Mouse (Mus musculus) kidney, adult 9 months (tissue): ENCODE data around the gene Atg2b.
A peak's percentile ranks its signal among the peaks of the same experiment; 100 is the strongest.

Experiments
- DNase-seq: peaks from one replicate; pipeline ENCODE4 v3.0.0; 2022

Atg2b gene

DNA sequence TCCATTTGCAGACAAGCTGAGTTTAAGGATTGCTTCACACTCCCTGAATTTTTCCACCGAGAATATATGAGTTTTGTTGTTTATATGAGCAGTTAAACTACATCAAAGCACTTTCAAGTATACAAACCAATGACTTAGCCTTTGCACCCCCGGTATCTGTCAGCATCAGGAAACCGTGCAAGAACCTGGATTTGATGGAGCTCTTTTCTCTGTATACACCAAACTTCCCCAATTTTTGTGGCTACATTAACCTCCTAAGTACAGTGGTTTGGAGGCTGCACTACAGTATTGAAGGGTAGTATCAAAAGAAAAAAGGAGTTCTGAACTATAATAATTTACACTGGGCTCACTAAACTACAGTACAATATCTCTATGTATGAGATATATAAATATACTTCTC lies 6.2 kb downstream of the Atg2b start:
- DNase-seq = no peak

DNA sequence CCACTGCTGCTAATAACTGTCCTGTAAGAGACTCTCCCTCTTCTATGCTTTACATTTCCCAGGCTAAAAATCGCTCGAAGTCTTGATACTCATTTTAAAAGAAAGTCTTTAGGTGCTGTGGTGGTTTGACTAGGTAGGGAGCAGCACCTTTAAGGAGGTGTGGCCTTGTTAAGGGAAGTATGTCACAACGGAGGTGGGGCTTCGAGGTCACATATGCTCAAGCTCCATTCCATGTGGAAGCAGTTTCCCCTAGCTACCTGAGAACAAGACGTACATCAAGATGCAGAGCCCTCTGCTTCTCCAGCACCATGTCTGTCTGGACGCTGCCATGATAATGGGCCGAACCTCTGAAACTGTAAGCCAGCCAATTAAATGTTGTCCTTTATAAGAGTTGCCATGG lies 6.8 kb downstream of the Atg2b start:
- no peak for DNase-seq

DNA sequence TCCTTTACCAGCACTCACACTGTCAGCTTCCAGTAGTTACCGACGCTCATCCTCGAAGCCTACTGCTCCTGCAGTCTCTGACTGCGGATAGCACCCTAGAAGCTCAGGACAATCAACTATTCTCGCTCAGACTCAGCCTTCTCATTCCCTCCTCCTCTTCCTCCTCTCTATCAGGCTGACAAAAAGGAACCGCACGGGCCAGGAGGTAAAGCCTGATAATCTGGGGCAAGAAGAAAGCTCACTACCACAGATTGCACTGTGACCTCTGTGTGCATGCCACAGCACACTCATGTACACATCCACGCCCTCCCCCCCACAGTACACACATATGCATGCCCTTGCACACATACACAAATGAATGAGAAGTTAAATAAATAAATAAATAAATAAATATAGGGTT lies 8.7 kb downstream of the Atg2b start:
- no peak for DNase-seq

DNA sequence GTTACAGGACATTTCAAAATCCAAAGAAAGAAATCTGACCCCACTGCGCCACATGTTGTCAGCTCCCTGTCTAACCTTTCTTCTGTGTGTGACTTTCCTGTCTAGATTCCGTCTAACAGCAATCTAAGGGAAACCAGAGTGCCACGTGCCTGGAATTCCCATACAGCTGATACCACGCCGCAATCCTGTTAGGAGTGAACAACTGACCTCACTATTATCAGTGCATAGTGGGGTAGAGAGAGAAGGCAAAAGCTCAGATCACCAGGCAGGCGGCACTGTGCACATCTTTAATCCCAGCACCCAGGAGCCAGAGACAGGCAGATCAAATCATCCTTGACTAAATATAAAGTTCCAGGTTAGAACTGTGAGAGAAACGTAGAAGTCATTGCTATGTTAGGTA lies 29.2 kb downstream of the Atg2b start:
- no peak for DNase-seq

DNA sequence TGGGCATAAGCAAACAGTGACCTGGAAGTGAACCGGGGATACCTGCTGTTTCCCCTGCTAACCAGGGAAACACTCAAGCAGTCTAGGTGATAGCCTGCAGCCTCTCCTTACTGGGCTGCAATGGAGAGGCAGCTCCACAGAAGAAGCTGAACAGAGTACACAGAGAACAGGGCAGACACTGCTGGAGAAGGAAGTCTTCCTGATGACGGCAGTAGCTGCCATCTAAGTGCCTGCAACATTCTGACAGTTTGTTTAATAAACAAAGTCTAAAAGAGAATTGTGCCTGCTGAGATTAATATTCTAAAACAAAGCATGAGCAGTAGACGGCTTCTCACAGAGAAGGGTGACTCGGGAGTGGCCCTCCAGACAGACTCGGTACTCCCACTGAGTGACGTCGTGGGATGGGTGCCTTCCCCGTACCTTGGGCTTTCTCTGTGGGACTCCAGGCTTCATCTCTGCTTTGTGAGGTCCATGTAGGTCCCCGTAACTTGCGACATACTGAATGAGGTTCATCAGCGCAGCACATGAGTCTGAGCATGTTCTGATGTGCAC lies 42.2 kb downstream of the Atg2b start:
- no peak for DNase-seq

DNA sequence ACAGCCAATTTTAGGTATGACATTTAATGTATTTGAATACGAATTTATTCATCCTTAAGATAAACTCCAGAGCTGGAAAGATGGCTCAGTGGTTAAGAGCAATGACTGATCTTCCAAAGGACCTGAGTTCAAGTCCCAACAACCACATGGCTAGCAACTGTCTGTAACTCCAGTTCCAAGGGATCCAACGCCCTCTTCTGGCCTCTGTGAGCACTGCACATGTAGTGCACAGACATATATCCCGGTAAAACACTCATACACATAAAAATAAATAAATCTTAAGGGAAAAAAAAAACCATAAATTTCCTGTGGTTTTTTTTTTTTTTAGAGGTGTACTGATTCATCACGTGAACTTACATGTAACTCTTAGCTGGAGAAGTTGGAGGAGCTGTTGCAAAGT lies 47.5 kb downstream of the Atg2b start:
- no peak for DNase-seq

DNA sequence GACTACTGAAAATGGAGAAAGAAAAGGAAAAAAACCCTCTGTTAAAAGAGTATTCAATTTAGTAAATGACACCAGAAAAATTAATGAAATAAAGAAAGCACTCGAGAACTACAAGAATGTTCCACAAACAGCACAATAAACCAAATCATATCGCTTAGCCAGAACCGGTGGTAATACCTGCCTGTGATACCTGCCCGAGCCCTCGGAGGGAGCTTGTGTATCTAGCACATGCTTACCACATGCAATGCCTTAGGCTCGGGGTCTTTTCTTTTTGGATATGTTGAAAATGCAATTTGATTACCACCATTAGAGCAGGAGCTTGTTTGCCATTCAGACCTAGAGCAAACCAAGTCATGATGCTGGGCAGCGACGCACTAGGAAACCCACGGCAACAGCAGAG lies 48.5 kb downstream of the Atg2b start:
- peak; percentile 9 for DNase-seq

DNA sequence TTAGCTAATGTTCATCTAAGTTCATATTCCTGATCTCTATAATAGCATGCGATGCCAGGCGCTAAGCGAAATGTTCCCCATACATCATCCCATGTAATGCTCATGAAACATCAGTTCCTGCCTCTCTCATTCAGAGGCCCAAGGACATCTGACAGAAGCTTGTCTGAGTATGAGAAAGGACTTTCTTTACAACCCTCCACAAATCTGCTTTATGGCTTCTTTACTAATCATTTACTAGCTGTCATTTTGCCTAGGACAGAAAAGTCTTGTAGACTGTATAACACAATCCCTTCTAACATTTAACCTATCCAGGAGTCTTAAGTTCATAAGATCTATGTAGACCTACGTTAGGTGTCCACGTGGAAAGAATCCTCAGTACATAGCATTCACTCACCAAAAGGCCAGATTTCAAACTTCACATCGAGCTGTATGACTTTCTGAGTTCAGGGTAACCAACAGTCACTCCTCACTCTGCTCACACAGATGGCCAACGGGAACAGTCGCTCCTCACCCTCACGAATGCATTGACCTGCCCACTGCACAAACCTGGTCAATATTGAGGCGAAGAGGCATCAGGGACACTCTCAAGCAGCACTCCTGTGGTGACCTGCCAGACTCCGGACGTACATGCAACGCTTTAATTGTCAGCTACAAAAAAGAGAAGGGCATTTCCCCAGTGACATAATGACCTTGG lies 50.5 kb downstream of the Atg2b start:
- DNase-seq = no peak

DNA sequence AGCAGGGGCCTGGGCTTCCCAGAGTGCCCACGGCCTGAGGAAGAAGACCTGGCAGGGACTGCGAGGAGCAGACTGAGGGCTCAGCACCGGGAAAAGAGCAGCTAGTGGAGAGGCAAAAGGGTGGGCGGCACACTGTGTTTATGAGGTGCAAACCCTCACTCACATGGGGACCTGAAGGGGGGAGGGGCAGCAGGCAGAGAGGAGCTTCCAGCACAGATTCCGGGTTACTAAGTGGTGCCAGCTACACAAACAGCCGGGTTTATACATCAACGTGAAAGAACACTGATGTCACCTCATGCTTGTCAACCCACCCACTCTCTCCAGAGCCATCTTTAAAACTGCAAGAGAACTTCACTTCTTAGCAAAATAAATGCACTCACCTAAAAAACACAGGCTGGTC lies 59.2 kb downstream of the Atg2b start:
- DNase-seq = no peak

DNA sequence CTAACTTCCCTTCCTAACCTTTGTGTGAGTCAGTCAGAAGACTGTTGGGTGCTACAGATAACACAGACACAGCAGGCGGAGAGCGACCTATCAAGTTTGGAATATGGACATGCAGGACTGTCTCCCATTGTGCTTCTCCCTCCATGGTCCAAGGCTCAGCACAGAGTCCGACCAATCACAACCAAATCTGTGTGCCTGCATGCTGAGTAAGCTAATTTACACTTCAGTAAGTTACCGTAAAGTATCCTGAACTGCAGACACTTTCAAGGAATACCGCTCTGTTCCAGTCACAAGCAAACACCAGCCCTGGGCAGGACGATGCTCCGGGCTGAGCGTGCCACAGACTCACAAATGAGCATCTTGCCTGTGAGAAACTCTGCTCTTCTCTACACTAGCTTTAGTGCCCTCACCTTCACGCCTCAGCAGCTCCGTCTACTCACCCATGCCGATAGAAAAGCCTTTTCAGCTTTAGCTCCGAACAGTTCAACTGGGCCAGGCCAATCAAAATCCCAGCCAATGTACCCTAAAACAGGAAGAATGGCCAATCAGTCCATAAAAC lies 62.0 kb downstream of the Atg2b start:
- no peak for DNase-seq

DNA sequence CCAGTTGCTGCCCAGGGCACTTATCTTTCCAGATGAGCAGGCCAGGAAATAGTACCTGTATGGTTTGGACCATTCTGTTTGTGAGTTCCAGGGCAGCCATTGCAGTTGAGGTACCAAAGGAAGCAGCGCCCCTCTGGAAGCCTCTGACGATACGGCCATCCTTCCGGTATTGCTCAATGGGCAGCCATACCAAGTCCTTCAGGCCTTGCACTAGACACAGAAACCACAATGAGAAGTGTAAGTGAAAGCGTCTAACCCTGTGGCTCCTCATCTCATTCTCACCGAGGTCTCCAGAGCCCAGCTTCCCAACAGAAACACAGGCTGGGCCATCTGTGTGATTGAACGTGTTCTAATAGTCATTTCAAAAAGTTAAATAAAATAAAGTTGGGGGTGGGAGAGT lies 63.0 kb downstream of the Atg2b start:
- DNase-seq = no peak

DNA sequence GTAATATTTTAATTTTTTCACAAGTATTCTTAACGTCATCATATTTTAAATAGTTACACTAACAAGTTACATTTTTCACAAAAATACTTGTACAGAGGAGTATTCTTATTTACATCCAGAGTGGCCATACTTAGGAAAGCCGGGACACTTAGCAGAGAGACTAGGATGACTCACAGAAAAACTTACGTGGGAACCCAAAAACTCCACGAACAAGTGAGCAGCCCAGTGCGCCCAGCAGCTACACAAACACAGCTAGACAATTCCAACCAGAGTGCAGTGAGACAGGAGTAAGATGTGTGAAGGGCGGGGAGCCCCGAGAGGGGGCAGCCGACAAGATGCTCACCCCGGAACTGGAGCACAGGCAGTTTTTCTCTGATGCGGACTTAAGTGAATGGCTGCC lies 71.5 kb downstream of the Atg2b start:
- no peak for DNase-seq

DNA sequence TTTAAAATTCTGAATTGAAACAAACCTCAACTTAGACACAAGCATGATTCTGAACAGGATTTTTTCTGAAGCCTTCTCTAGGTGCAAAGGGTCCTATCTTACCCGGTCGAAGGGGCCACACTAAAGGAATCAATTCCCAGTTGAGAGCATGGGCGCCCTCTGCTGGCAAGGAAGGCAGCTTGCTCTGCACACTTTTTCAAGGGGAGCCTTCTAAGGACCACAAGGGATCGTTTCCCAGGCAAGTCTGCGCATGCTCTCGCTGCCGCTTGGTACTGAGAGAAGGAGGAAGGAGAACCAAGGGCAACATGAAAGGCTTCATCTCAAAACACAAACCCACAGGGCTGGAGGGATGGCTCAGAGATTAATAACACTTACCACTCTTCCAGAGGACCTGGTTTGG lies 73.3 kb downstream of the Atg2b start:
- peak; percentile 21 for DNase-seq

DNA sequence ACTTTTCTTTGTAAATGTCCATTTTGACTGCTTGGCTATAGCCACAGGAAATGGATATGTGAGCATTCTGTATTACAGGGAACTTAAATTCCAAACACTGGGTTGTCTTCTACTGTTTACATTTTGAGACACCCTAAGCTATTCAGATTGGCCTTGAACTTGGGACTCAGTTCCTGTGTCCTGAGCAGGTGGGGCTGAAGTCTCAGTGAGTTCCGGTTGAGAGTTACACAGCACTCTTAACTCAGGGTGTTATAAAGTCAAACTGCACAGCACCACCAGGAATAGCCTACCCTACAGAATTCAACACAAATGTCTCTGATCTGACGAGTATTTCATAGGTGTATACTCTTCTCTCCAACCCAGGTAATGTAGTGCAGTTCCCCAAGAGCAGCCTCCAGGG lies 74.0 kb downstream of the Atg2b start:
- no peak for DNase-seq

DNA sequence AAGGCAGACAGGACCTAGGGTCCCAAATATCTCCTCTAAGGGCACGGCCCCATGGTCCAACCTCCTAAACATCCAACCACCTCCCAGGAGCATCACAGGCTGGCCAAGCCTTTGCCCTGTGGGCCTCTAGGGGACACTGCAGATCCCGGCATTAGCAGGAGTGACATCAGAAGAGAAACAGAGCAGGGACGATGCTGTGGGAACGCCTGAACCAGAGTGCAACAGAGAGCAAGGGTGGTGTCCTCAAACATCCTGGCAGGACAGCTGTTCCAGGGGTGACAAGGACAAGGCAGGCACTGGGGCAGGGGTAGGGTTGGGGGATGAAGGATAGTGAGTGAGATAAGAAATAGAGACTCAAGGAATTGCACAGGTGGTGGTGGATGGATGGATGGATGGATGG lies 78.1 kb downstream of the Atg2b start:
- no peak for DNase-seq

DNA sequence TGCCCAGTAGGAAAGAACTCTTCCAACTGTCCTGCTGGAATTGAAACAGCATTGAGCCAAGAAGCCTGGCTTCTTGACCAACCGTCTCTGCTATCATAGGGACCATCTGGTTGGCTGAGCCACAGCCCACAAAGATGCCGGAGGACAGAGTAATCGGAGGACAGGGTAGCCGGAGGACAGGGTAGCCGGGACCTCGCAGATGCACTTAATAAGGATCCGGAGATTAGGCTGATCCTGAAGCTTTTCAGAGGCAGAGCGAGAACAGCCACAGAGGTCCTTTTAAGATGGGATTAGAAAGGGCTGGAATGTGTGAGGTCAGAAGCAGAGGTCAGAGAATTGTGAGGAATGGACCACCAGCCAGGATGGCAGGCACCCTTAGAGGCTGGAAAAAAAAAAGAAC lies 79.8 kb downstream of the Atg2b start:
- no peak for DNase-seq

DNA sequence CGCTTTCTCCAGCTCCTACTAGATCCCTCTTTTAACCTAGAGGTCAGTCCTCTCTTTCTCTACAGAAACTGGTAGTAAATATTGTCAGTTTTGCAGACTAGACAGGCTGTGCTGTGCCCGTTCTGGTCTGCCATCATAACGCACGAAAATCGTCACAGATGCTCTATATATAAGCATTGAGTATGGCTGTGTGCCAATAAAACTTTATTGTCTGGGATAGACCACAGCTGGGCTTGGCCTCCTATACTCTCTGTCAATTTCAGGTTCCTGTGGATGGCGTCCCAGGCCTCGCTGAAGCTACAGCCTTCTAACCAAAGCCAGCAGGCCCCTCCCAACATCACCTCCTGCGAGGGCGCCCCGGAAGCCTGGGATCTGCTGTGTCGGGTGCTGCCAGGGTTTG lies 81.1 kb downstream of the Atg2b start:
- no peak for DNase-seq

DNA sequence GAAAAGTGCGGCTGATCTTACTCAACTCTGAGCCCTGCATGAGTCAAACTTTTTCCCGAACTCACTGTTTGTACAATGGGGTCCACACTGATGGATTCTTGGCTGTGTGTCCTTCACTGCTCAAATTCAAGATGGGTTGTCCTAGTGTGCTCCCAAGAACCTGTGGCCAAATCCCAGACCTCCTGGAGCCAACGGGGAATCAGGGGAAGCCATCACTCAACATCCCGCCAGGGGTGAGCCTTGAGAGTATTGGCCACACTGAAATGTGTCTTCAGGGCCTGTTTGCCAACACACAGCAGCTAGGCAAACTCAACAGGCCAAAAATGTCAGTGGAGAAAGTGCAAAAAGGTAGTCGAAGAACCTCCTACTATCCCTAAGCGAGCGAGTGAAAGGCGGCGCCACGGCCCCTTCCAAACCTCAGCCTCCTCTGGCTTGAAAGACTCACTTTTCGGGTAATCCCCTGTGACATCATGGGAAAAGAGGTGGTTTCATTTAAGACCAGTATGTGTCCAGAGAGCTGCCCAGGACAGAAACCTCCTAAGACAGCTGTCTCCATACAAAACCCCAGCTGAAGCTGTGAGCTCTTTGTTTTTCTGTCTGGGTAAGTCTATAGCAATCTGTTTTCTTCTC lies 82.3 kb downstream of the Atg2b start, which contains the start of gene Bdkrb1:
TSS of gene Bdkrb1 (plus strand) at position 505 of the 630 bp plus-strand sequence.
- DNase-seq = no peak

DNA sequence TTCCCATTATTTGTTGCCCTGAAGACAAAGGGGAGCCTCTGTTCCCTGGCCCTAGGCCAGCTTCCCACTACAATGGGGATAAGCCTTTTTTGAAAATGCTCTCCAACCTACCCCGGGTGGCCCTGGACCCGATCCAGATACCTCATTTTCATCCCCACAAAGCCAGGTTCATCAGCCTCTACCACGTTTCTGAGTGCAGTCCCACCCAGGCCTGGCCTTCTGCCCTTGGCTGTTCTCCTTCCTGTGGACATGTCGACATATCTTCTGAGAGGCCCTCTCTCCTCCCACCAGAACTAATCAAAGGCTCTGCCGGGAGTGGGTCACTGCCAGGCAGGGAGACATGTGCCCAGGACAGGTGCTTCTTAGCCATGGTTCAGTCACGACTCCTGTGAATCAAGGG lies 83.4 kb downstream of the Atg2b start:
- DNase-seq = no peak

DNA sequence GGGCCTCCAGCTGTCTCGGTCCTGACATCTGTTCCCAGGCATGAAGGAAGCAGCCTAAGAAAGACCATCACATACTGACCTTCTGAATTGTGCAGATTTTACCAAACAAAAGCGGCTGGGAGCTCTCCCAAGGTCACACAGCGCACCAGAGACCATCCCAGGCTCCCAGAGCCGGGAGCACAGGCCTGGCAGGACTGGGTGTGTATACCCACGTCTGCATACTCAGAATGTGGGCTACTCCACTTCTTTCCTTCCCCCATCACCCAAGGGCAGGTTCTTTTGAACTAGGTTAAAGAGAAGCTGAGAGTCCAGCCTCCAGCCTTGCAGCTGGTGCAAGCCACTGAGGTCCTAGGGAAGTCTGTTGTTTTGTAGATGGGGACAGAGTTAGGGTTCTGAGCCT lies 85.9 kb downstream of the Atg2b start:
- DNase-seq = no peak

DNA sequence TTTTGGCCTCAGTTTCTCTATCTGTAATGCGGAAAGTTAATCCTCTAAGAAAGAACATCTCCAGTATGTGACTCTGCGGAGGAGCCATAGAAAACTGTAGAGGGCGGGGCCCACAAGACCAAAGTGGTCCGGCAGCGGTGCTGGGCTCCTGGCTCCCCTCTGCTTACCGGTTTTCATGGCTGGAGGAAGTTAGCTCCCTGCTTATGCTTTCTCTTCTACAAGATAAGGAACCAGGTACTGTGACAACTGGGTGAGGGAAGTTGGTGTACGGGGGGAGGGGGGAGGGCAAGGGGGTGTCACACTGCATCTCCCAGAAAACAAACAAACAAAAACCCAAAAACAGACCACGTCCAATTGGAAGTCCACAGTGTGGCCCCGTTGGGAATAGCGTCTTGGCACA lies 86.5 kb downstream of the Atg2b start:
- DNase-seq = no peak

DNA sequence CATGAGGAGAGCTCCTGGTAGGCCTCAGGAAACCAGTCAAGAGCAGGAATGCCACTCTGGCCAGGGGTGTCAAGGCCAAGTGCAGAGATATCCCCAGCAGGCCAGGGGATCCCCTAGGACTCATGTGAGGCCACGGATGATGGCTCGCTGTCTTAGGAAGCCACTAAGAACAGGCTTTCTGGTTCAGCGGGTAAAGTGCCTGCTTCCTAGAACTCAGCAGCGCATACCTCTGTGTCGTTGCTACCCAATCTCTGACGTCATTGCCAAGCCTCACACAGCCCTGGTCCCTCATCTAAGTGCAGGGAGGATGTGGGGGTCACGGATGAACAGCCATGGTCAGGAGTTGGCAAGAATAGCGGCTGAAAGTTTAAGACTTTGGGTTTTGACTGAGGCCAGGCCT lies 87.9 kb downstream of the Atg2b start:
- no peak for DNase-seq

DNA sequence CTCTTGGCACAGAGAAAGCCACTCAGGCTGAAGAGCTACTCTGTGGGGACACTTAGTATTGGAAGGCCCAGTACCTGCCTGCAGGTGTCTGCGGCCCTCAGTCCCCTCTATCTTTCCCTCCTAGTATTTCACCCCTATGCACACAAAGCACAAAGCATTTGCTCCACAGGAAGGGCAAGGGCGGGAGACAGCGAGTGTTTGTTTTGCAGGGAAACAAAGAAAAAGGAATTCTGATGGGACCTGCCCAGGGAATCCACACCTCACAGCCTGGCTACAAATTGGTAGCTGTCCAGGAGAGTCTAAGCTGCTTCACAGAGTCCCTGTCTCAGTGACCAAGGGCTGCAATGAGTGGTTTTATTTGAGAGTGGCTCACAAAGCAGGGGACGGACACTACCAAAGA lies 91.5 kb downstream of the Atg2b start:
- DNase-seq = no peak

DNA sequence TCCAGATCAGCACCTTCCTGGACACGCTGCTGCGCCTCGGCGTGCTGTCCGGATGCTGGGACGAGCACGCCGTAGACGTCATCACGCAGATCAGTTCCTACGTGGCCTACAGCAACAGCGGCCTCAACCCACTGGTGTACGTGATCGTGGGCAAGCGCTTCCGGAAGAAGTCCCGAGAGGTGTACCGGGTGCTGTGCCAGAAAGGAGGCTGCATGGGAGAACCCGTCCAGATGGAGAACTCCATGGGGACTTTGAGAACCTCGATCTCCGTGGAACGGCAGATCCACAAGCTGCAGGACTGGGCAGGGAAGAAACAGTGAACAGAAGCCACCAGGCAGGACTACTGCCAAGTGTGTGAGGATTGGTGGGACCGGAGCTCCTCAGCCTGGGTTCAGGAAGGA lies 92.7 kb downstream of the Atg2b start:
- DNase-seq = no peak

DNA sequence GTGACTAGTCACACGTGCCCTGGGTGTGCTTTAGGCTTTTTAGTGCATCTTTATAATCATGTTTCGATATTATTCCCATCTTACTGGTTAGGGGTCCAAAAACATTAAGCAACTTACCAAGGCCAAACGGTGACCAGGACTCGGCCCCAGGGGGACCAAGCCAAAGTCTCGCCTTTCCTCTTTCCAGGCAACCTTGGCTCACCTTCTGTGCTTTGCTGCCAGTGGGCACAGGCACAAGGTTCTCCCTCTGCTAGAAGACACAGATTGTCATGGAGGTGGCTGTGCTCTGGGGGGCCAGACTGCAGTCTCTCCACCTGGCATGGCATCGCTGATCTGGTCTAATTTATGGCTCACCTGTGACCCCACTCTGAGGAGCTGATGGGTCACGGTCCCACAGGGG lies 94.2 kb downstream of the Atg2b start:
- no peak for DNase-seq
